Mouse (Mus musculus): ENCODE data around the gene Lce1b. TPM values are rescaled to one million over a fixed set of nuclear protein-coding genes. Genes with fewer than 3 reads are reported as not detected.
"Not testable (repeated sequence)": the region's sequence is repeated elsewhere in the genome, so short reads cannot be mapped to it uniquely, and the experiment has no call there.

Gene Lce1b
- not detected in 2 replicates for total RNA-seq (2014; rRNA removed; ENCODE audit: low replicate concordance)
- polyA plus RNA-seq (2015; fragmentation: Nextera tagmentation; extraction: Ambion mirVana), result not detected in 2 replicates

DNA sequence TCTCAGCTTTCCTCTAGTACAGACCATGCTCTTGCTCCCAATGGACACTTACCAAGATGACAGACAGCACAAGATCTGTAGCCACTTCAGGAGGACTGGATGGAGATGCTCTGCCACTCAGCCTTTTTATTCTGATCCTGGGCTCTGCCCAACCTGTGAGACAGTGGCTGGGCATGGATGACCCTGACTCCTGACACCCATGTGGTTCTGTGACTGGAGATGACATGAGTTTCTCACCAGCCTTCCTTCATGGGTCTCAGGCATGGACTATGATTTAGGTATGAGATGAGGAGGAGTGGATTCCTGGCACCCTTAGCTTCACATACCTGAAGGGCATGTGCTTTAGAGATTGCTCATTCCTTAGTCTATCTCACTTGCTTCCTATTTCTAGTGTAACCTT is at the start of gene Lce1b:
Gene Lce1b (minus strand): TSS at position 101 of the 400 bp plus-strand sequence.
- H3K27ac ChIP-seq (ENCODE audit: low read depth), result no peak within 1 kb of the TSS
- H3K9ac ChIP-seq (replicated peaks; ENCODE audit: low read depth, low read length), result no peak within 1 kb of the TSS
- no peak for TF ChIP-seq CTCF (IDR thresholded peaks at IDR 0.05; ENCODE audit: low read depth)
- TF ChIP-seq EP300 (IDR thresholded peaks at IDR 0.05; ENCODE audit: low read depth), result no peak
- H3K4me2 ChIP-seq (ENCODE audit: low read depth, low read length), result no peak within 1 kb of the TSS
- H3K9me3 ChIP-seq (replicated peaks; ENCODE audit: control insufficient read depth, low read length), result no peaks in the 10 kb centered on the region
- DNase-seq (ENCODE audit: low spot score), result no peak
- H3K4me1 ChIP-seq (ENCODE audit: control insufficient read depth, insufficient read depth), result no peaks in the 10 kb centered on the region
- H3K27me3 ChIP-seq (ENCODE audit: control insufficient read depth, insufficient read depth, low read length), result no peaks in the 10 kb centered on the region
- H3K36me3 ChIP-seq (replicated peaks; ENCODE audit: control insufficient read depth, insufficient read depth, low read length), result no peaks in the 10 kb centered on the region
- H3K4me3 ChIP-seq (ENCODE audit: low read depth, low read length), result no peak within 1 kb of the TSS
- ATAC-seq (ENCODE audit: insufficient read depth, low read depth), result no peak

DNA sequence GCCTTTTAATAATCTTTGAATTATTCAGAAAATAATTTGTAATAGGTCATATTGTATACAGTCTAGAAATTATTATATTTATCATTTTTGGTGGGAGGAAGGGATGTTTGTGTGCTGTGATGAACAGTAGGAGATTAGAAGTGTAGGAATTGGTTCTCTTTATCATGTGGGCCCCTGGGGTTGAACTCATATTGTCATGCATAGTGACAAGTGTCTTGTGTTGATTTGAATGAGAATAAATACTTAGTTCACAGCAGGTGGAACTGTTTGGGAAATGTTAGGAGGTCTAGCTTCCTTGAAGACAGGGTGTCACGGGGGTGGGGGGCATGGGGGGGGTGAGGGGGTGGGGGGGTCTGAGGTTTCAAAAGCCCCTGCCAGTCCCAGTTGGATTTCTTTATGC is 37.9 kb upstream of the Lce1b start:
- TF ChIP-seq CTCF (IDR thresholded peaks at IDR 0.05; ENCODE audit: low read depth) (no peak), EP300 (IDR thresholded peaks at IDR 0.05; ENCODE audit: low read depth) (no peak)
- Histone ChIP-seq H3K9ac (replicated peaks; ENCODE audit: low read depth, low read length) (no peak overlapping the region), H3K27ac (ENCODE audit: low read depth) (no peak overlapping the region), H3K9me3 (replicated peaks; ENCODE audit: control insufficient read depth, low read length) (no peaks in the 10 kb centered on the region), H3K4me3 (ENCODE audit: low read depth, low read length) (no peak overlapping the region), H3K4me1 (ENCODE audit: control insufficient read depth, insufficient read depth) (no peaks in the 10 kb centered on the region), H3K36me3 (replicated peaks; ENCODE audit: control insufficient read depth, insufficient read depth, low read length) (no peaks in the 10 kb centered on the region), H3K27me3 (ENCODE audit: control insufficient read depth, insufficient read depth, low read length) (no peaks in the 10 kb centered on the region), H3K4me2 (ENCODE audit: low read depth, low read length) (no peak overlapping the region)
- ATAC-seq (ENCODE audit: insufficient read depth, low read depth) (no peak), DNase-seq (ENCODE audit: low spot score) (no peak)
- WGBS, result 13% methylated on average over 1 of the region's 1 CpGs

DNA sequence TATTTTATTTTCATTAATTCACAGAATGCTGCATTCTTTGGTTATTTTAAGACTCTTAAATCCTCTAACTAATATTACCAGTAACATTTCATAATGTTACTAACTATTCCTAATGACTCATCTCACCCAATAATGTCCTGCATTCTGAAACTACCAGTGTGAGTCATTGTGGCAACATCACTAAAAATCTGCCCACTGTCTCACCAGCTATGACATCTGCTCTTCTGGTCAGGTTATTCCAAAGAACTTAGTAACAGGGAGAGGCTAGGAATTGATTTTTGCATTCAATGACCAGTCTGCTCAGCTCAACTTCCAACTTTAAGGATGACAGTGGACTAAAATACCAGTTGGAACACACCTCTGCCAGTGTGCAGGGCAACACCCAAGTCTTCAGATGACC is 35.0 kb upstream of the Lce1b start:
- Histone ChIP-seq H3K4me3 (ENCODE audit: low read depth, low read length) (no peak overlapping the region), H3K27me3 (ENCODE audit: control insufficient read depth, insufficient read depth, low read length) (no peaks in the 10 kb centered on the region), H3K4me1 (ENCODE audit: control insufficient read depth, insufficient read depth) (no peaks in the 10 kb centered on the region), H3K36me3 (replicated peaks; ENCODE audit: control insufficient read depth, insufficient read depth, low read length) (no peaks in the 10 kb centered on the region), H3K27ac (ENCODE audit: low read depth) (no peak overlapping the region), H3K4me2 (ENCODE audit: low read depth, low read length) (no peak overlapping the region), H3K9me3 (replicated peaks; ENCODE audit: control insufficient read depth, low read length) (no peaks in the 10 kb centered on the region), H3K9ac (replicated peaks; ENCODE audit: low read depth, low read length) (no peak overlapping the region)
- ATAC-seq (ENCODE audit: insufficient read depth, low read depth) (no peak), DNase-seq (ENCODE audit: low spot score) (no peak)
- TF ChIP-seq CTCF (IDR thresholded peaks at IDR 0.05; ENCODE audit: low read depth) (no peak), EP300 (IDR thresholded peaks at IDR 0.05; ENCODE audit: low read depth) (no peak)

DNA sequence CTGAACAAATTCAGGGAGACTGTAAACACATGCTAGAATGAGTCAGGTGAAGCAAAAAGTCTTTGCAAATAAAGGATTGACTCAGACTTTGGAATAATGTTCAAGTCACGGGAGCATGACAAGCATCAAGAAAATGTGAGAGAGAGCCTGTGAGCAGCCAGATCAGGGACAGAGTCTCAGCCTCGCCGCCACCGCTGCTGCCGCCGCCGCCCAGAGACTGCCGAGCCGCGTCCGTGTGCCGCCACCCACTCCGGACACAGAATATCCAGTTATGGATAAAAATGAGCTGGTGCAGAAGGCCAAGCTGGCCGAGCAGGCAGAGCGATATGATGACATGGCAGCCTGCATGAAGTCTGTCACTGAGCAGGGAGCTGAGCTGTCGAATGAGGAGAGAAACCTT is 32.4 kb upstream of the Lce1b start:
- not testable (repeated sequence) for H3K36me3 ChIP-seq (replicated peaks; ENCODE audit: control insufficient read depth, insufficient read depth, low read length); H3K27ac ChIP-seq (ENCODE audit: low read depth); DNase-seq (ENCODE audit: low spot score); H3K4me1 ChIP-seq (ENCODE audit: control insufficient read depth, insufficient read depth); H3K9ac ChIP-seq (replicated peaks; ENCODE audit: low read depth, low read length); H3K4me2 ChIP-seq (ENCODE audit: low read depth, low read length); ATAC-seq (ENCODE audit: insufficient read depth, low read depth); H3K27me3 ChIP-seq (ENCODE audit: control insufficient read depth, insufficient read depth, low read length); H3K9me3 ChIP-seq (replicated peaks; ENCODE audit: control insufficient read depth, low read length); H3K4me3 ChIP-seq (ENCODE audit: low read depth, low read length)
- 55% methylated on average over 16 of the region's 16 CpGs for whole genome bisulfite sequencing

DNA sequence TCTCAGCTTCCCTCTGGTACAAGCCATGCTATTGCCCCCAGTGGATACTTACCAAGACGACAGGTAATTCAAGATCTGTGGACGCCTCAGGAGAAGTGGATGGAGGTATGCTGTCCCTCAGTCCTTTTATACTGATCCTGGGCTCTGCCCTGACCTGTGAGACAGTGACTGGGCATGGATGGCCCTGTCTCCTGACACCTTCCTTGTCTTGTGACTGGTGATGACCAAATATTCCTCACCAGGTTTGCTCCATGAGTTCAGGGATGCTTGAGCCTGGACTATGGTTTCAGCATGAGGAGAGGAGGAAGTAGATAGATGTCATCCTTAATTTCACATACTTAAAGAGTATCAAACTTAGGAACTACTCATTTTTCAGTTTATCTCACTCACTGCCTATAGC is 30.4 kb upstream of the Lce1b start, which contains the start of gene Lce1d:
Gene Lce1d (minus strand): TSS at position 101 of the 400 bp plus-strand sequence.
- H3K9ac ChIP-seq (replicated peaks; ENCODE audit: low read depth, low read length), result no peak within 1 kb of the TSS
- DNase-seq (ENCODE audit: low spot score) (no peak), ATAC-seq (ENCODE audit: insufficient read depth, low read depth) (no peak)
- 51% methylated on average over 2 of the region's 2 CpGs for WGBS
- no peak within 1 kb of the TSS for H3K4me2 ChIP-seq (ENCODE audit: low read depth, low read length)
- TF ChIP-seq CTCF (IDR thresholded peaks at IDR 0.05; ENCODE audit: low read depth) (no peak), EP300 (IDR thresholded peaks at IDR 0.05; ENCODE audit: low read depth) (no peak)
- H3K27me3 ChIP-seq (ENCODE audit: control insufficient read depth, insufficient read depth, low read length), result no peaks in the 10 kb centered on the region
- no peaks in the 10 kb centered on the region for H3K4me1 ChIP-seq (ENCODE audit: control insufficient read depth, insufficient read depth)
- H3K27ac ChIP-seq (ENCODE audit: low read depth), result no peak within 1 kb of the TSS
- H3K4me3 ChIP-seq (ENCODE audit: low read depth, low read length), result no peak within 1 kb of the TSS
- H3K9me3 ChIP-seq (replicated peaks; ENCODE audit: control insufficient read depth, low read length), result no peaks in the 10 kb centered on the region
- H3K36me3 ChIP-seq (replicated peaks; ENCODE audit: control insufficient read depth, insufficient read depth, low read length), result no peaks in the 10 kb centered on the region

DNA sequence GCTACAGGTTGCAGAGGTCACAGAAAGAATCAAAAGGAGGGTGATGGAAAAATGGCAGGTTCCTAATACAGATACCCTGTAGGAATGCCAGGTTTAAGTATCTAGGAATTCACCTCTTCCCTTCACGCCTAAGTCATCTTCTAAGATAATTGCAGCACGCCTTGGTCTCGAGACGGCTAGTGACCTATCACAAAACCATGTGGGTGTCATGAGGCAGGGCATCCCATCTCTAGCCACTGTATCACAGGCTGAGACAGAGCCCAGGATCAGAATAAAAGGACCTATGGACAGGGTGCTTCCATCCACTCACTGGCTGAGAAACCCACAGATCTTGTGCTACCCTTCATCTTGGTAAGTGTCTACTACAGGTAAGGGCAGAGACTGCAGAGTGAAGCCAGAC is 22.2 kb upstream of the Lce1b start, which contains the start of gene Lce1c:
Gene Lce1c (plus strand): TSS at position 301 of the 400 bp plus-strand sequence.
- Histone ChIP-seq H3K4me2 (ENCODE audit: low read depth, low read length) (no peak within 1 kb of the TSS), H3K27me3 (ENCODE audit: control insufficient read depth, insufficient read depth, low read length) (no peaks in the 10 kb centered on the region), H3K9me3 (replicated peaks; ENCODE audit: control insufficient read depth, low read length) (no peaks in the 10 kb centered on the region), H3K27ac (ENCODE audit: low read depth) (no peak within 1 kb of the TSS), H3K4me1 (ENCODE audit: control insufficient read depth, insufficient read depth) (no peaks in the 10 kb centered on the region), H3K9ac (replicated peaks; ENCODE audit: low read depth, low read length) (no peak within 1 kb of the TSS), H3K36me3 (replicated peaks; ENCODE audit: control insufficient read depth, insufficient read depth, low read length) (no peaks in the 10 kb centered on the region), H3K4me3 (ENCODE audit: low read depth, low read length) (no peak within 1 kb of the TSS)
- TF ChIP-seq EP300 (IDR thresholded peaks at IDR 0.05; ENCODE audit: low read depth) (no peak), CTCF (IDR thresholded peaks at IDR 0.05; ENCODE audit: low read depth) (no peak)
- DNase-seq (ENCODE audit: low spot score) (no peak), ATAC-seq (ENCODE audit: insufficient read depth, low read depth) (no peak)
- WGBS, result 78% methylated on average over 4 of the region's 4 CpGs

Measured in heart, postnatal 0 days (tissue).